Mouse (Mus musculus): ENCODE measurements around the gene 5730596B20Rik. TPM values are rescaled to one million over a fixed set of nuclear protein-coding genes. Genes with fewer than 3 reads are reported as not detected.
A peak's percentile ranks its signal among the peaks of the same experiment; 100 is the strongest.

The 5730596B20Rik gene
- polyA plus RNA-seq, 1 experiment from 2014 or later: not detected

DNA sequence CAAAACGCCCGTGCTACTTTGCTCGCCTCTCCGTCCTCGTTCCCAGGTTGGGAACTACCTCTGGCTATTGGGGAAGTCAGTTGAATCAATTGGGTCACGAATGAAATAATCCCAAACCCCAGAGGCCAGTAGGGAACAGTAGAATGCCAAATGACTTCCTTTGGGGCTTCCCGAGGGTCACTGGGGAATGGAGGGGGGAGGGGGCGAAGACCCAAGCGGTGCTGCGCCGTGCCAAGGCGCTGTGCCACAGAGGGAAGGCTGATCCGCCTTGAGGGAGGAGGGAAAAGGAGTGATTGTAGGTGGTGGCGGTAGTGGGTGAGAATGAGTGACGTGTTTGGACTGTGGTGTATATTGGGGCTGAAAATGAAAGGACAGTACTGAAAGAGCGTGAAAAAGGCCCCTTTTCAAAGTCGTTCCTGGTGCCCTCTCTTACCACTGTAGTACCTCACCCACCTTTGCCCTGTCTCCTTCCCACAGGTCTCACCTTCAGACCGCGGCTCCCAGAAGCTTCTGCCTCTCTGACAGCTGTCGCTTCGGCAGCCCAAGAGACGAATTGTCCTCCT lies 35.3 kb downstream of the 5730596B20Rik start:
- no peak for ATAC-seq
- Histone ChIP-seq H3K36me3 (replicated peaks; ENCODE audit: insufficient read depth, low read length) (no peaks in the 10 kb centered on the region), H3K4me1 (ENCODE audit: insufficient read depth) (peaks cover 9% of the 10 kb centered on the region), H3K4me3 (ENCODE audit: low read depth, low read length) (peak overlapping the region; percentile 35), H3K27me3 (ENCODE audit: insufficient read depth, low read length) (peaks cover 98% of the 10 kb centered on the region), H3K4me2 (ENCODE audit: low read depth, low read length) (peak overlapping the region; percentile 49), H3K9ac (replicated peaks) (no peak overlapping the region), H3K9me3 (ENCODE audit: low read length) (no peaks in the 10 kb centered on the region), H3K27ac (ENCODE audit: low read depth) (no peak overlapping the region)
- 2% methylated on average over 22 of the region's 22 CpGs for WGBS (ENCODE audit: insufficient replicate concordance)
- no peak for TF ChIP-seq CTCF (IDR thresholded peaks at IDR 0.05; ENCODE audit: low read depth)
- no peak for TF ChIP-seq EP300 (IDR thresholded peaks at IDR 0.05; ENCODE audit: low read depth)
- DNase-seq: no peak

GRCm38 (mm10) chr6:52213119-52213986 lies 36.1 kb downstream of the 5730596B20Rik start, which contains the start of the genes Hoxa3 and Gm28308:
TSS of gene Hoxa3 (minus strand) at chr6:52213336.
TSS of gene Gm28308 (minus strand) at chr6:52213339.
- Histone ChIP-seq H3K9me3 (ENCODE audit: low read length) (no peaks in the 10 kb centered on the region), H3K9ac (replicated peaks) (no peak within 1 kb of the TSS), H3K4me2 (ENCODE audit: low read depth, low read length) (peak within 1 kb of the TSS; percentile 49), H3K36me3 (replicated peaks; ENCODE audit: insufficient read depth, low read length) (no peaks in the 10 kb centered on the region), H3K4me3 (ENCODE audit: low read depth, low read length) (peak within 1 kb of the TSS; percentile 35), H3K4me1 (ENCODE audit: insufficient read depth) (peaks cover 8% of the 10 kb centered on the region), H3K27me3 (ENCODE audit: insufficient read depth, low read length) (peaks cover 98% of the 10 kb centered on the region), H3K27ac (ENCODE audit: low read depth) (no peak within 1 kb of the TSS)
- WGBS (ENCODE audit: insufficient replicate concordance): 4% methylated on average over 38 of the region's 38 CpGs
- ATAC-seq: no peak
- no peak for DNase-seq
- no peak for TF ChIP-seq CTCF (IDR thresholded peaks at IDR 0.05; ENCODE audit: low read depth)
- TF ChIP-seq EP300 (IDR thresholded peaks at IDR 0.05; ENCODE audit: low read depth): no peak

DNA sequence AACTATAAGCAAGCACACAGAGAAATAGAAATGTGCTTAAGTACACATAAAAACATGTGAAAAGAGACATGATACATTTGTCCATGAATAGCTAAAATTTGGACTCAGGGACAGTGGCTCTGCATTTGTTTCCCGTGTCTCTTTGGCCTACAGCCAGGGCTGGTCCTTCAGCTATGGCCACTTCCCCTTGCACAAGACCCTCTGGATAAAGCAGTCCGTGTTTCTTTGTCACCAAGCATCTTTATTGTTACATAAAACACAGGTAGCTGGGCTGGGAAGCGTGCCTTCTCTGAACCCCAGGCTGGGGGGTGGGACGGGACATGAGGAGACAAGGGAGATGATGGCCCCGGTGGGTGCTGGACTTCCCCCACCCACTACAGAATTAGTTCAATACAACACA lies 37.0 kb downstream of the 5730596B20Rik start:
- Histone ChIP-seq H3K36me3 (replicated peaks; ENCODE audit: insufficient read depth, low read length) (no peaks in the 10 kb centered on the region), H3K4me1 (ENCODE audit: insufficient read depth) (peaks cover 7% of the 10 kb centered on the region), H3K4me3 (ENCODE audit: low read depth, low read length) (no peak overlapping the region), H3K27ac (ENCODE audit: low read depth) (no peak overlapping the region), H3K9me3 (ENCODE audit: low read length) (no peaks in the 10 kb centered on the region), H3K9ac (replicated peaks) (no peak overlapping the region), H3K27me3 (ENCODE audit: insufficient read depth, low read length) (peaks cover 98% of the 10 kb centered on the region), H3K4me2 (ENCODE audit: low read depth, low read length) (no peak overlapping the region)
- 33% methylated on average over 5 of the region's 5 CpGs for whole genome bisulfite sequencing (ENCODE audit: insufficient replicate concordance)
- TF ChIP-seq CTCF (IDR thresholded peaks at IDR 0.05; ENCODE audit: low read depth): no peak
- no peak for TF ChIP-seq EP300 (IDR thresholded peaks at IDR 0.05; ENCODE audit: low read depth)
- DNase-seq (no peak), ATAC-seq (no peak)

- H3K9me3 ChIP-seq (ENCODE audit: low read length): no peaks in the 10 kb centered on the region
- ATAC-seq (no peak), DNase-seq (no peak)
- peaks cover 7% of the 10 kb centered on the region for H3K4me1 ChIP-seq (ENCODE audit: insufficient read depth)
- no peaks in the 10 kb centered on the region for H3K36me3 ChIP-seq (replicated peaks; ENCODE audit: insufficient read depth, low read length)
- peaks cover 98% of the 10 kb centered on the region for H3K27me3 ChIP-seq (ENCODE audit: insufficient read depth, low read length)
- H3K27ac ChIP-seq (ENCODE audit: low read depth): no peak overlapping the region
- 46% methylated on average over 3 of the region's 3 CpGs for WGBS (ENCODE audit: insufficient replicate concordance)
- TF ChIP-seq CTCF (IDR thresholded peaks at IDR 0.05; ENCODE audit: low read depth): no peak
- TF ChIP-seq EP300 (IDR thresholded peaks at IDR 0.05; ENCODE audit: low read depth): no peak
- H3K9ac ChIP-seq (replicated peaks): no peak overlapping the region
- no peak overlapping the region for H3K4me3 ChIP-seq (ENCODE audit: low read depth, low read length)
- H3K4me2 ChIP-seq (ENCODE audit: low read depth, low read length): no peak overlapping the region
These were observed 37.8 kb downstream of the 5730596B20Rik start for GRCm38 (mm10) chr6:52215070-52215469.

DNA sequence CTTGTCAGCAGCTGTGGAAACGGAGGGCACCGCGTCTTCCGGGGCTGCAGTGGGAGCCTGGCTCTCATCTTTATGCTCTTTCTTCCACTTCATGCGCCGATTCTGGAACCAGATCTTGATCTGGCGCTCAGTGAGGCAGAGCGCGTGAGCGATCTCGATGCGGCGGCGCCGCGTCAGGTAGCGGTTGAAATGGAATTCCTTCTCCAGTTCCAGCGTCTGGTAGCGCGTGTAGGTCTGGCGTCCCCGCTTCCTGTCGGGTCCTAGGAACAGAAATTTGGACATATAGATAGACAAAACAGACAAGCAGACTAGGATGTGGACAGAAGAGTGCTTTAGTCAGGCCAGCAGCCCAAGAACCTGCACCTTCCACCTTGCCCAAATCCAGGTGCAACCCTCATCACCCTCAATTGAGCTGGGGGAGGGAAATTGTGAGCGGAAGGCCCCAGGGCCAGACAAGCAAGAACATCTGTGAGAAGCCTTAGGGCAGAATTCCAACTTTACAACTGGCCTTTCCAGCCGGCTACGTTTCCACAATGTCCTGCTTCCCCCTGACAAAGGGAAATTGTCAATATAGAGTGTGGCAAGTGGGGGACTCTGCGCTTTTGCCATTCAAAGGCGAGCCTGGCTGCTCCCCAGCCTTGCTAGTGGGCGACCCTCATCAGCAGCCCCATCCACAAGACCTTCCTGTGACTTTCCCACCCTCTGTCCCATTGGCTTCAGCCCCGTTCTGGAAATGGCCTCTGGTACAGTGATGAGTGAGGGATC lies 38.7 kb downstream of the 5730596B20Rik start:
- 6% methylated on average over 30 of the region's 30 CpGs for WGBS (ENCODE audit: insufficient replicate concordance)
- no peaks in the 10 kb centered on the region for H3K9me3 ChIP-seq (ENCODE audit: low read length)
- peaks cover 7% of the 10 kb centered on the region for H3K4me1 ChIP-seq (ENCODE audit: insufficient read depth)
- H3K4me2 ChIP-seq (ENCODE audit: low read depth, low read length): no peak overlapping the region
- H3K9ac ChIP-seq (replicated peaks): no peak overlapping the region
- ATAC-seq (no peak), DNase-seq (no peak)
- no peaks in the 10 kb centered on the region for H3K36me3 ChIP-seq (replicated peaks; ENCODE audit: insufficient read depth, low read length)
- H3K4me3 ChIP-seq (ENCODE audit: low read depth, low read length): no peak overlapping the region
- H3K27me3 ChIP-seq (ENCODE audit: insufficient read depth, low read length): peaks cover 100% of the 10 kb centered on the region
- H3K27ac ChIP-seq (ENCODE audit: low read depth): no peak overlapping the region
- TF ChIP-seq CTCF (IDR thresholded peaks at IDR 0.05; ENCODE audit: low read depth) (no peak), EP300 (IDR thresholded peaks at IDR 0.05; ENCODE audit: low read depth) (no peak)
